Mouse (Mus musculus): ENCODE data around the gene Tcp11l2.

DNA sequence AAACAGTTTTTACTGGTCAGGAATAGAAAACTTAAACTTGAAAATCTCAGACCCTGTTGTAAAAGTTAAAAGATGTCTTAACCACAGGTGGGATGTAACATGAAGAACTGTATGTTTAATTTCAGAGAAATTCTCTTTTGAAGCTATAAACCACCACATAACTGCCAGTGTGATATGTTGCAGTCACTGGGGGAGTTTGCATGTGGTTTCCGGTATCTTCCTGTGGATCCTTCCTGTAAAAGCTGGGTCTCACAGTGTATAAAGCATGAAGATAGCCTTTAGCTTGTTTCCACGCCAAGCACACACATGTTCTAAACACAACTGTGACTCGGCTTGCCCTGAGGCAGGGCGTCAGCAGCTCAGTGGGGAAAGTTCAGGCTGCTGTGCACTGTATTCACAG is 55.6 kb downstream of the Tcp11l2 start:
- TF ChIP-seq CTCF (IDR thresholded peaks at IDR 0.05; ENCODE audit: low read depth) (no peak), EP300 (IDR thresholded peaks at IDR 0.05; ENCODE audit: low read depth) (no peak)

All from heart, postnatal 0 days (tissue).